Mouse (Mus musculus) left cerebral cortex, postnatal 10 days (tissue): ENCODE data around the gene Zfp740. TPM values are rescaled to one million over a fixed set of nuclear protein-coding genes. Genes with fewer than 3 reads are reported as not detected.
"Not testable (repeated sequence)": the region's sequence is repeated elsewhere in the genome, so short reads cannot be mapped to it uniquely, and the experiment has no call there.

Experiments used
- DNase-seq, 2 experiments: peaks; one replicate each; pipeline ENCODE4 v3.0.0; 2021 to 2022; ENCODE audit warnings: low spot score in 2 of 2, mixed read lengths in 1 of 2; ENCODE audit errors: extremely low spot score in 1 of 2
- intact Hi-C: fragments of 180-260 bp; cut with DNase I; formaldehyde crosslinking; loops from one replicate; pipeline ENCODE4 v1.15.1; 2025
- total RNA-seq, 2 experiments: library from RNA; stranded (reverse); gene quantifications; 2 replicates each; pipeline ENCODE4 v1.2.3; 2021

The Zfp740 gene
- total RNA-seq = 10 to 100 TPM; 53.2 to 56.7 TPM

- intact Hi-C loops = no loop called here
- peak; percentile 93 to 99 for DNase-seq
Observed at GRCm38 (mm10) chr15:102202971-102203834, at the start of gene Zfp740. TSS of gene Zfp740 (plus strand) at chr15:102203249.

DNA sequence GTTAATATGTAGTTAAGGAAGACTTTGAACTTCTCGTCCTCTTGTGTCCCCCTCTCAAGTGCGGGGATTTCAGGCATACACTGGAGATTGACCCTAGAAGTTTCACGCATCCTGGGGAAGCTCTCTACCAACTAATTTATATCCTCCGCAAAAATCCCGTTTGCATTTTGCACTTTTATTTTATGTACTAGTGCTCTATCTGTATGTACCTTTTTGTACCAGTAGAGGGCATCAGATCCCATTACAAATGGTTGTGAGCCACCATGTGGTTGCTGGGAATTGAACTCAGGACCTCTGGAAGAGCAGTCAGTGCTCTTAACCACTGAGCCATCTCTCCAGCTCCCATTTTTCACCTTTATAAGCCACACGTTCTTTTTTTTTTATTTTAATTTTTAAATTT is 48.0 kb upstream of the Zfp740 start:
- DNase-seq, intact Hi-C loops: not testable (repeated sequence)

GRCm38 (mm10) chr15:102156836-102157235 is 46.2 kb upstream of the Zfp740 start:
- intact Hi-C loops = no loop called here
- DNase-seq = no peak

DNA sequence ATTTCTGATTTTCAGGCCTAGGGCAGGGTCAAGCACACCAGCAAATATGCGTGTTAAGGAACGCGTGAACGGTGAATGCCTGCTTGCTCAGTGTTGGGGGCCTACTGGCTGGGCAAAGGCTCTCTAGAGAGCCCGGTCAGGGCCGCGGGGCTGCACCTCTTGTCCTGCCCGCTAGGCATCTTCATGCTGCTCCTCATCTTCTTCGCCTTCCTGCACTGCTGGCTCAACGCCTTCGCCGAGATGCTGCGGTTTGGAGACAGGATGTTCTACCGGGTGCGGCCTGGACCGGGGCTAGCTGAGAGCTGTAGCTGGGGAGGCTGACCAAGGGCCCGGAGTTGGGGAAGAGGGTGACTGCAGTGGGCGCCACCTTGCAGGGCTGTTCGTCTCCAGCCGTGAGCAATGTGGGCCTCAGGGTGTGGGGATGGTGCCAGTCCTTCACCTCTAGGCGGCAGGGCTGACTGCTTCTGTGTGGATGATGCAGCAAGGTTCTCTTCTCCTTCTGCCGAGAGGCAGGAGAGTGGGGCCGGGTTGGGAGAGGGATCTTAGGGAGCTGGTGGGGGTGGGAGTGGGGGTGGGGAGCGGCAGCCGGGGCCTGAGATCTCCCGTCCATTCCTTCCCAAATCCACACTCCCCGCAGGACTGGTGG is 42.5 kb upstream of the Zfp740 start:
- DNase-seq = no peak
- intact Hi-C loops = no loop called here

- DNase-seq = no peak
- intact Hi-C loops = no loop called here
Observed at GRCm38 (mm10) chr15:102163900-102164693, 39.0 kb upstream of the Zfp740 start.

DNA sequence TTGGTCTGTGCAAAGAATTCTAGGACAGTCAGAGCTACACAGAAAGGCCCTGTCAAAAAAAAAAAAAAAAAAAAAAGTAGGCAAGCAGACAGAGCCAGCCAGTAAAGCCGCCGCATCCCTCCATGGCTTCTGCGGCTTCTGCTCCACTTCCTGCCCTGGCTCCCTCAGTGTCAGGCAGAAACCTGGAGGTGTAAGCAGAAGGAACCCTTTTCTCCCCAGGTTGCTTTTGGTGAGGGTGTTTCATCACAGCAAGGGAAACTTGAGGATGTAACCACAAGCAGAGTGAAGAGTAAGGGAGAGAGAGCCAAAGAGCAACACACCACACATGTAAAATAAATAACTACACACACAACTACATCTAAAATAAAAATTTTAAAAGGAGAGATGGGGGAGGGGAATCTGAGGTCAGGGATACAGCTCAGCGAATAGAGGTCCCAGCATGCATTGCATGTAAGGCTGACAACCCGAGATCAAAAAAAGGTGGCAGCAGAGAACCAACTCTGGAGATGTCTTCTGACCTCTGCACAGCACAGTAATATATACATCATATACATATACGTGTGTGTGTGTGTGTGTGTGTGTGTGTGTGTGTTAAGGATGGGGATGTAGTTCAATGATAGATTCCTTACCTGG is 37.5 kb upstream of the Zfp740 start:
- intact Hi-C loops = no loop called here
- no peak for DNase-seq

DNA sequence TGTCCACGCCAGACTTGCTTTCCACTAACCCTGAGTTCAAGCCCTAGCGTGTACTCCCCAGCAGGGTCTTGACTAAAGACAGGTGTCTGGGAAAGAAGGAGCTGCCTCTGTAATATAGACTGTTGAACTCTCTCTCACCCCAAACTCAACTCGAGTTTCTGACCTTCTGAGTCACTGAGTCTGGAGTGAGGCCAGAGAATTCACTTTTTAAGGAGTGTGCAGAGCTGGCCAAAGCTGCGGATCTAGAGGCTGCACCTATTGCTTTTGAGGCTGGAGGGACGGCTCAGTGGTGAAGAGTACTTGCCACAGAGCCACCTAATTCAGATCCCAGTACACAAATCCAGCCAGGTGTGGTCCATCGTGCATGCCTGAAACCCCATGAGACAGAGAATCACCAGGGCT is 35.4 kb upstream of the Zfp740 start:
- intact Hi-C loops = no loop called here
- no peak for DNase-seq

- no peak for DNase-seq
- intact Hi-C loops = no loop called here
Observed at GRCm38 (mm10) chr15:102169064-102169463, 34.0 kb upstream of the Zfp740 start.

- intact Hi-C loops = no loop called here
- no peak for DNase-seq
Observed at GRCm38 (mm10) chr15:102173581-102173980, 29.5 kb upstream of the Zfp740 start.

DNA sequence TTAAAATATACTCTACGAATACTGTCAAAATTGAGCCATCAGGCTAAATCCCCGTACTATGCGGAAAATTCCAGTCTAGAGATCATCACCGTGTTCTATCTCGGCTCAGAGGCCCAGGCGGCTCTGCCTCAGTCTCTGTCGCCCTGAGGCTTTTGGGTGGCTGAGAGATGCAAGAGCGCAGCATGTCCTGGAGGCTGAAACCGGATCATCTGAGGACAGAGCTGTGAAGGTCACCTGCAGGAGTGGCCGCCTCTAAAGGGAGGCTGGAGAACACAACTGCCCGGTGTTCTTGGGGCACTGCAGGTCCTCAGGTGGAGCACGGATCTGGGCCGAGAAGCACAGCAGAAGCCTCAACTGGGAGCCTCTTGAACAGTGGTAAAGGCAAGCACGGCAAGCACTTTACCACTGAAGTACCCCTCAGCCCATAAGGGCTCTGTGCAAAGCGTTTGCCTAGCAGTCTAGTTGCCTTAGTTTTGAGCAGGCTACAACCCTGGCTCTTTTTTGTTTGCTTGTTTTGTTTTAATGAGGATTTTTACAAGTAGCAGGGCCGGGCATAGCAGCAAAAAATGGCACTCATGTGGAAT is 27.2 kb upstream of the Zfp740 start:
- intact Hi-C loops = no loop called here
- DNase-seq = no peak

DNA sequence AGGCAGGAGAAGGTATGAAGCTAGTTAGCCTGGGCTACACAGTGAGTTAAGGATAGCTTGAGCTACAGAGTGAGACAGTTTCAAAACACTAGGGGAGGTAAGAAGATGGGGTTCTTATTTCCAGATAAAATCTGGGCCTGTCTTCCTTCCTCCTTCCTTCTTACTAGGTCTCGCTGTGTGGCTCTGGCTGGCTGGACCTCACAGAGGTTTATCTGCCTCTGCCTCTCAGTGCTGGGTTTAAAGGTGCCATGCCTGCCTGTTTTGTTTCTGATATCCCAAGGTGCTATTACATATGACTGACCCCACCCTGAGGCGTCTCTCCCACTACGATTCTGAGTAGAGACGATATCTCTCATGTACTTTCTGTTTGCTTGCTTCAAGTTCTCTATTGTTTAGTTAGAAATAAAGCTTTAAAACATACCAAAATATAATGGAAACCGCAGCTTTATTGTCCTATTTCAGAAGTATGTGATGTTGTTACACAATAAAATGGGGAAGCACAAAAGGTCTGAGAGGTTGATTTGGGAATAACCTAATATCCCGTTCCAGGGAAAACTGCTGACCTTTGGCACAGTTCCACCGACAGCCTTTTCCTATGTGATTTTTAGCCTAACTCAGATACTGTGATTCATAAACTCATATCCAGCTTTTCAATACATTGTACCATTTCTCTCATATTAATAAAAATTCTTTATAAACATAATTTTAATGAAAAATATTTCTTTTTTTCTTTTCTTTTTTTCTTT is 26.3 kb upstream of the Zfp740 start:
- no peak for DNase-seq
- intact Hi-C loops = no loop called here

- DNase-seq = no peak
- intact Hi-C loops = no loop called here
Observed at GRCm38 (mm10) chr15:102177417-102177816, 25.6 kb upstream of the Zfp740 start.

DNA sequence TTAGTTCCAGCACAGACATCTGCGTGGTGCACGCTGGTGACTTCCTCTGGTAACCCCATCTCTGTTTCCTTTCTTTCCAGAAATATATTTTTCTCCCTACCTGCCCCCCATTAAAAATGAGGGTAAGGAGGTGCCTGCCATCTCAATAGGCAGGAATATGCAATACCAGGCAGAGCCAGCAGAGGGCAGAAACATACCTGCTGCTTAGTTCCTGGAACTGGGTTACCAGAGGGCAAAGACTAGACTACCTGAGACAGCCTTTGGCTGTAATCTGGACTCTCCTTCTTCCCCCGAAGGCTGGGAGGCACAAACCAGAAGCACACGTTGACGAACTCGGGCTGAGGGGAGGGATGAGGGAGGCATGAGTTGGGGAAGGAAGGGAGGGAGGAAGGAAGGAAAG is 24.8 kb upstream of the Zfp740 start:
- DNase-seq = peak; percentile 33 to 67
- intact Hi-C loops = loop anchor here (2.0 kb wide), 1 partner anchor 47 kb away; no protein-coding TSS in a partner anchor

DNA sequence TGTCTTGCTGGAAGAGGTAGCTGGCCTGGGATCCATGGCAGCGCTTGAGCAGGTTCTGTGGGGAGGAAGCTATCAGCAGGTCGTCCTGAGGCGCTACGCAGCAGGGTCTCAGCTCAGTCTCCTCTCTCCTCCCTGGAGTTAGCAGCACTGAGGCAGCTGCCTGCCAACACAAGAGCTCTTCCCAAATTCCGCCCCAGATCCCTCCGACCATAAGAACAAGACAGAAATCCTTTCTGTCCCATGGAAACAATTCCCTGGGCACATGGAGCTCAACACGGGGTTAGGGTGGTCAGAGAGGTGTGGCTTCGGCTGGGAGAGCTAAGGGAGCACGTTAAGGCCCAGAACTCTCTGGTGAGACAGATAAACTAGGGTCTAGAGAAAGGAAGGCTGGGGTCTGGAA is 23.9 kb upstream of the Zfp740 start:
- DNase-seq = no peak
- intact Hi-C loops = loop anchor here (2.0 kb wide), 1 partner anchor 46 kb away; no protein-coding TSS in a partner anchor

DNA sequence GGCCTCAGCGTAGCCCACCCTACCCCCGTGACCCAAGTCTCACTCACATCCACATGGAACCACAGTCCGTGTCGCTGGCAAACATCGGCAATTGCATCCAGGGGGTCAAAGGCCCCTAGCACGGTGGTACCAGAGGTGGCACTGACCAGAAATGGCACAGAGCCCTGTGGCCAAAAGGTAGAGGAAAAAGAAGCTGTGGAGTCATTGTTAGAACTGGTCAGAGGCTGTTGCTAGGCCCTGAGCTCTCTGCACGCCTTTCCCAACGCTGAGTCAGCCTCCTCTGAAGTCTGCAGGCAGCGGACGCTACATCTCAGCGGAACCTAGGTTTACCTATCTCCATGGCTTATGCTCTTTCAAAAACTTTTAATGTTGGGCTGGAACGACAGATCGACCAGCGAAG is 23.1 kb upstream of the Zfp740 start:
- DNase-seq = no peak
- intact Hi-C loops = loop anchor here (2.0 kb wide), 1 partner anchor 45 kb away; no protein-coding TSS in a partner anchor

- intact Hi-C loops = no loop called here
Observed at GRCm38 (mm10) chr15:102183076-102183475, 20.0 kb upstream of the Zfp740 start.

GRCm38 (mm10) chr15:102186239-102186638 is 16.8 kb upstream of the Zfp740 start:
- intact Hi-C loops = no loop called here
- DNase-seq = no peak

More at GRCm38 (mm10) chr15:102183076-102183475, 20.0 kb upstream of the Zfp740 start:
- DNase-seq = no peak

DNA sequence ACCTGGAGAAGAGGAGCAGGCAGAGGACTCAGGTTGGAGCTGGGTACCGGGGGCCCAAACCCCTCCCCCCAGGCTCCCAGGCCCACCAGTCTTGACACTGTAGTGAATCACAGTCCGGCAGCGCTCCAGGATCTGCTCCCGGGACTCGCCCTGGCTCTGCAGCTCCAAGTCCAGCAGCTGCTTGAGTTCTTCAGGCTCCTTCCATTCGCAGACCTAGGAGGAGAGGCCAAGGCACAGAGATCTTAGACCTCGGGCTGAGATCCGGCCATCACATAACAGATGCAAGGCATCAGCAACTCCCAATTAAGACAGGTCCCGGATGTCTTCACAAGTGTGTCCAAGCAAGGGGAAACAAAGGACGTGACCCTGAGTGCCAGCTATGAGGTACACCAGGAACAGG is 15.0 kb upstream of the Zfp740 start:
- DNase-seq = peak in 1 of 2 experiments; percentile 27
- intact Hi-C loops = no loop called here
